Mouse (Mus musculus) cerebellum, adult 2 months (tissue): ENCODE measurements around the gene Prcc.

ENCODE experiments used
- CTCF ChIP-seq: fragments of 200-500 bp; IDR thresholded peaks from 2 replicates; pipeline ENCODE4 v1.5.1; 2011; ENCODE audit warnings: low read depth, mild to moderate bottlenecking, control low read depth, low read length, moderate library complexity, borderline replicate concordance; ENCODE audit not compliant: insufficient read depth
- POLR2A ChIP-seq: fragments of 200-500 bp; IDR thresholded peaks from 2 replicates; pipeline ENCODE4 v1.6.1; 2011; ENCODE audit warnings: low read length, control low read depth, borderline replicate concordance; ENCODE audit not compliant: insufficient read depth

DNA sequence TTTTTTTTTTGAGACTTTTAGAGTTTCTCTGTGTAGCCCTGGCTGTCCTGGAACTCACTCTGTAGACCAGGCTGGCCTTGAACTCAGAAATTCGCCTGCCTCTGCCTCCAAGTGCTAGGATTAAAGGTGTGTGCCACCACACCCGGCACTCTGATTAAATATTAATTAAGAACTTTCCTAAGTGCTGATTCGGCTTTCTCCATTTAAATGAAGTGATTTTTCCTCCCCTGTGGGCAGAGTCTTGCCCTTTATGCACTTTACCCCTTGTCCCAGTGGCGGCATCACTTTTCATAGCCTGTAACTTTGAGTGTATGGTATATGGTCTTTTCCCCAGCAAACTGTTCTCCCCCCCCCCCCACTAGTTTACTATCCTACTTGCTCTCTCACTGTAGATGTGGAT is 49.8 kb upstream of the Prcc start:
- TF ChIP-seq CTCF (no peak), POLR2A (no peak)
